Mouse (Mus musculus) small intestine, adult 2 months (tissue): Measurements from ENCODE around the gene Slco1c1.

Experiments
- CTCF ChIP-seq: fragments of 200-500 bp; IDR thresholded peaks from 2 replicates; pipeline ENCODE4 v1.5.1; 2012; ENCODE audit warnings: low read depth, mild to moderate bottlenecking, control low read depth, inconsistent platforms, low read length, moderate library complexity, mixed read lengths; ENCODE audit not compliant: insufficient replicate concordance, insufficient read length; ENCODE audit errors: extremely low read depth
- POLR2A ChIP-seq: fragments of 200-500 bp; IDR thresholded peaks from 2 replicates; pipeline ENCODE4 v1.6.1; 2012; ENCODE audit warnings: low read depth, mild to moderate bottlenecking, control low read depth, inconsistent platforms, low read length, moderate library complexity

DNA sequence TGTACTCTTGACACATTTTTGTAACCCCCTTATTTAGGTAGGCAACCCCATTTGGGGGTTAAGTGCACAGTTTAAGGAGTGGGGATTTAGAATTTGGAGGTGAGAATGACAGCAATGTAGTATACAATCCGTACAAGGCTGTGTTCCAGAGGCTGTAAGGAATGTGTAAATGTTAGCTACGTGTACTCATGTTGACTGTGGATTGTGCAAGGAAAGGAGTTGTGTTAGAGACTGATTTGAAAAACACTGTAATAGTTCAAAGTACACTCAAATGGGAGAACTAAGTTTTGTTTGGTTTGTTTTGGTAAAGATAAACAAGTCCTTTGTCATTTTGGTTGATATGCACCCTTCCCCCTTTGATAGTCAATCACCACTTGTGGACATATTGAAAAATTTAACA lies 1.6 kb upstream of the Slco1c1 start:
- TF ChIP-seq POLR2A (no peak), CTCF (no peak)
